Mouse (Mus musculus) urinary bladder, postnatal 0 days (tissue): ENCODE data around the gene Cap2. TPM values are rescaled to one million over a fixed set of nuclear protein-coding genes. Genes with fewer than 3 reads are reported as not detected.

Experiments used
- polyA plus RNA-seq: library from polyadenylated mRNA; unstranded; fragments of >200 nt; fragmentation: Nextera tagmentation; extraction: Ambion mirVana; gene quantifications from 2 replicates; pipeline ENCODE4 v1.2.1, GENCODE M21; 2015

Cap2 gene
- 23.8 and 32.4 TPM in 2 replicates for polyA plus RNA-seq

GRCm38 (mm10) chr13:46501800-46502389 lies at the start of gene Cap2:
Gene Cap2 (plus strand): TSS chr13:46501848.

GRCm38 (mm10) chr13:46669048-46669619 lies 167.5 kb downstream of the Cap2 start, which contains the start of gene Fam8a1:
Gene Fam8a1 (plus strand): TSS chr13:46669522.

Other genes with a start within 250 kb of the Cap2 start
- gene Stmnd1, start 228.1 kb upstream of the Cap2 start, polyA plus RNA-seq: 0.33 and 0.34 TPM in 2 replicates
- 5.3 and 6.4 TPM in 2 replicates for gene Rbm24, start 83.4 kb upstream of the Cap2 start, polyA plus RNA-seq
- 13.3 and 15.0 TPM in 2 replicates for gene Fam8a1, start 167.7 kb downstream of the Cap2 start, polyA plus RNA-seq
- gene Nup153, start 226.1 kb downstream of the Cap2 start, polyA plus RNA-seq: 8.2 and 10.7 TPM in 2 replicates